Mouse (Mus musculus) small intestine, adult 2 months (tissue): ENCODE measurements around the gene Insr. TPM values are rescaled to one million over a fixed set of nuclear protein-coding genes. Genes with fewer than 3 reads are reported as not detected.
A peak's percentile ranks its signal among the peaks of the same experiment; 100 is the strongest.

ENCODE experiments used
- H3K27ac ChIP-seq: fragments of 200-500 bp; 2 replicates; pipeline ENCODE4 v1.5.1; 2012; ENCODE audit warnings: low read depth, low read length, control low read depth, inconsistent platforms; ENCODE audit not compliant: insufficient read depth
- H3K27me3 ChIP-seq: fragments of 200-500 bp; 2 replicates; pipeline ENCODE4 v1.6.1; 2012; ENCODE audit warnings: mild to moderate bottlenecking, moderate library complexity, low read length, inconsistent platforms; ENCODE audit not compliant: control insufficient read depth, insufficient read depth
- H3K36me3 ChIP-seq: fragments of 200-500 bp; 2 replicates; pipeline ENCODE4 v1.6.1; 2012; ENCODE audit warnings: mild to moderate bottlenecking, low read length, control low read depth, inconsistent platforms; ENCODE audit not compliant: control insufficient read depth, insufficient read depth
- H3K4me1 ChIP-seq: fragments of 200-500 bp; 2 replicates; pipeline ENCODE4 v1.6.1; 2012; ENCODE audit warnings: low read length, inconsistent platforms, mixed read lengths; ENCODE audit not compliant: control insufficient read depth, insufficient read depth, insufficient read length
- H3K4me3 ChIP-seq: fragments of 200-500 bp; 2 replicates; pipeline ENCODE4 v1.5.1; 2012; ENCODE audit warnings: low read depth, mild to moderate bottlenecking, control low read depth, inconsistent platforms, low read length, moderate library complexity
- CTCF ChIP-seq: fragments of 200-500 bp; IDR thresholded peaks from 2 replicates; pipeline ENCODE4 v1.5.1; 2012; ENCODE audit warnings: low read depth, mild to moderate bottlenecking, control low read depth, inconsistent platforms, low read length, moderate library complexity, mixed read lengths; ENCODE audit not compliant: insufficient replicate concordance, insufficient read length; ENCODE audit errors: extremely low read depth
- POLR2A ChIP-seq: fragments of 200-500 bp; IDR thresholded peaks from 2 replicates; pipeline ENCODE4 v1.6.1; 2012; ENCODE audit warnings: low read depth, mild to moderate bottlenecking, control low read depth, inconsistent platforms, low read length, moderate library complexity
- WGBS: fragments of 180-500 bp; shearing (Covaris S2); methylation state at CpG from one replicate; pipeline ENCODE4 v1.1.7; 2018; 5-methylcytosine and 5-hydroxymethylcytosine counted together
- polyA plus RNA-seq: library from polyadenylated mRNA; depleted of rRNA; stranded (reverse); fragments of >200 nt; gene quantifications from 2 replicates; pipeline ENCODE4 v1.2.3, GENCODE M21; 2012

Gene Insr
- polyA plus RNA-seq, 1 experiment: 21.8 TPM

- Histone ChIP-seq H3K27me3 (no peaks in the 10 kb centered on the region), H3K4me1 (peaks cover 34% of the 10 kb centered on the region), H3K36me3 (peaks cover 8% of the 10 kb centered on the region), H3K4me3 (no peak overlapping the region), H3K27ac (no peak overlapping the region)
- 52% methylated on average over 9 of the region's 9 CpGs for WGBS
- TF ChIP-seq CTCF (no peak), POLR2A (no peak)
These were observed 19.1 kb downstream of the Insr start for GRCm38 (mm10) chr8:3260127-3260811.

GRCm38 (mm10) chr8:3256147-3256940 lies 23.1 kb downstream of the Insr start:
- WGBS: 43% methylated on average over 5 of the region's 5 CpGs
- Histone ChIP-seq H3K27ac (peak overlapping the region; percentile 51), H3K36me3 (peaks cover 8% of the 10 kb centered on the region), H3K4me3 (no peak overlapping the region), H3K4me1 (peaks cover 25% of the 10 kb centered on the region), H3K27me3 (no peaks in the 10 kb centered on the region)
- TF ChIP-seq POLR2A (no peak), CTCF (no peak)

GRCm38 (mm10) chr8:3255321-3255720 lies 24.1 kb downstream of the Insr start:
- Histone ChIP-seq H3K36me3 (peaks cover 8% of the 10 kb centered on the region), H3K27me3 (no peaks in the 10 kb centered on the region), H3K4me1 (peaks cover 17% of the 10 kb centered on the region), H3K4me3 (no peak overlapping the region), H3K27ac (peak overlapping the region; percentile 88)
- WGBS: 15% methylated on average over 1 of the region's 1 CpGs
- TF ChIP-seq POLR2A: no peak
- no peak for TF ChIP-seq CTCF

- Histone ChIP-seq H3K36me3 (peaks cover 2% of the 10 kb centered on the region), H3K27ac (no peak overlapping the region), H3K27me3 (no peaks in the 10 kb centered on the region), H3K4me1 (peaks cover 15% of the 10 kb centered on the region), H3K4me3 (no peak overlapping the region)
- WGBS: 27% methylated on average over 4 of the region's 4 CpGs
- TF ChIP-seq POLR2A (no peak), CTCF (no peak)
These were observed 26.2 kb downstream of the Insr start for GRCm38 (mm10) chr8:3253179-3253578.

GRCm38 (mm10) chr8:3252665-3253064 lies 26.8 kb downstream of the Insr start:
- 35% methylated on average over 6 of the region's 6 CpGs for WGBS
- H3K27ac ChIP-seq: no peak overlapping the region
- peaks cover 2% of the 10 kb centered on the region; the same call in 1 of the 2 replicates for H3K36me3 ChIP-seq
- peaks cover 15% of the 10 kb centered on the region for H3K4me1 ChIP-seq
- TF ChIP-seq POLR2A (no peak), CTCF (no peak)
- no peak overlapping the region for H3K4me3 ChIP-seq
- no peaks in the 10 kb centered on the region for H3K27me3 ChIP-seq

GRCm38 (mm10) chr8:3251101-3251500 lies 28.3 kb downstream of the Insr start:
- TF ChIP-seq POLR2A (no peak), CTCF (no peak)
- Histone ChIP-seq H3K4me3 (no peak overlapping the region), H3K27ac (no peak overlapping the region), H3K27me3 (no peaks in the 10 kb centered on the region), H3K4me1 (peaks cover 13% of the 10 kb centered on the region), H3K36me3 (peaks cover 4% of the 10 kb centered on the region)
- 87% methylated on average over 3 of the region's 3 CpGs for WGBS

- no peak overlapping the region for H3K27ac ChIP-seq
- TF ChIP-seq CTCF (no peak), POLR2A (no peak)
- peaks cover 4% of the 10 kb centered on the region for H3K36me3 ChIP-seq
- H3K4me1 ChIP-seq: peaks cover 10% of the 10 kb centered on the region; the same call in 1 of the 2 replicates
- 71% methylated on average over 2 of the region's 2 CpGs for WGBS
- no peaks in the 10 kb centered on the region for H3K27me3 ChIP-seq
- H3K4me3 ChIP-seq: no peak overlapping the region
These were observed 29.5 kb downstream of the Insr start for GRCm38 (mm10) chr8:3249886-3250285.
